Mouse (Mus musculus) heart, embryonic 16.5 days (tissue): ENCODE results near the gene Flt3. TPM values are rescaled to one million over a fixed set of nuclear protein-coding genes. Genes with fewer than 3 reads are reported as not detected.

Source experiments
- ATAC-seq: fragments of 200-750 bp; cut with Nextera tagmentation; replicated peaks from 2 replicates; pipeline ENCODE4 v1.8.0; 2017; ENCODE audit warnings: moderate number of reproducible peaks; ENCODE audit not compliant: insufficient read depth, low FRiP score; ENCODE audit errors: extremely low read depth
- H3K27ac ChIP-seq: fragments of 300-500 bp; sonication (generic); 2 replicates; pipeline ENCODE4 v1.5.1; 2014; ENCODE audit warnings: mild to moderate bottlenecking, low read length, control low read depth, moderate library complexity
- H3K27me3 ChIP-seq: fragments of 300-500 bp; sonication (generic); 2 replicates; pipeline ENCODE4 v1.6.1; 2014; ENCODE audit warnings: low read length, mixed read lengths; ENCODE audit not compliant: control insufficient read depth, insufficient read depth
- H3K36me3 ChIP-seq: fragments of 300-500 bp; sonication (generic); 2 replicates; pipeline ENCODE4 v1.6.1; 2014; ENCODE audit not compliant: control insufficient read depth, insufficient read depth
- H3K4me1 ChIP-seq: fragments of 300-500 bp; sonication (generic); 2 replicates; pipeline ENCODE4 v1.6.1; 2014; ENCODE audit warnings: low read length, mixed read lengths; ENCODE audit not compliant: control insufficient read depth, insufficient read depth
- H3K4me2 ChIP-seq: fragments of 300-500 bp; sonication (generic); 2 replicates; pipeline ENCODE4 v1.6.1; 2014; ENCODE audit warnings: low read depth, mild to moderate bottlenecking, control low read depth, low read length
- H3K4me3 ChIP-seq: fragments of 300-500 bp; sonication (generic); 2 replicates; pipeline ENCODE4 v1.5.1; 2014; ENCODE audit warnings: mild to moderate bottlenecking, control low read depth, low read length
- H3K9ac ChIP-seq: fragments of 300-500 bp; sonication (generic); 2 replicates; pipeline ENCODE4 v1.6.1; 2014; ENCODE audit warnings: low read length, control low read depth
- H3K9me3 ChIP-seq: fragments of 300-500 bp; sonication (generic); replicated peaks from 2 replicates; pipeline ENCODE4 v1.6.1; 2016; ENCODE audit warnings: low read length; ENCODE audit not compliant: control insufficient read depth
- WGBS: fragments of 180-500 bp; shearing (Covaris S2); extraction: QIAGEN DNeasy Blood & Tissue Kit; methylation state at CpG from one replicate; pipeline ENCODE4 v1.1.7; 2014; 5-methylcytosine and 5-hydroxymethylcytosine counted together
- polyA plus RNA-seq: library from polyadenylated mRNA; unstranded; fragments of >200 nt; fragmentation: Nextera tagmentation; extraction: Ambion mirVana; gene quantifications from 2 replicates; pipeline ENCODE4 v1.2.1, GENCODE M21; 2015

The Flt3 gene
- polyA plus RNA-seq, 1 experiment from 2014 or later: 0.37 TPM

DNA sequence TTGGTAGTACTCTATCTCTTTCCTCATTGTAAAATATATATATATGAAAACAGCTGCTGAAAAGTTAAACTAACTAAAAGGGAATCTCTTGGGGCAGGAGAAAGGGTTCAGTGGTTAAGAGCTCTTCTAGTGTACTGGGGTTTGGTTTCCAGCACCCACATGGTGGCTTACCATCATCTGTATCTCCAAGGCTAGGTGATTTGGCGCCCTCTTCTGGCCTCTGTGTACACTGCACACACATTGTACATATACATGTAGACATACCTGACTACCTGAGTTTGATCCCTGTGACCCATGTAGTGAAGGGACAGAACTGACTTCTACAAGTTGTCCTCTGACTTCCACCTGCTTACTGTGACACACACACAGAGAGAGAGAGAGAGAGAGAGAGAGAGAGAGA, 5.2 kb downstream of the Flt3 start:
- H3K36me3 ChIP-seq: no peaks in the 10 kb centered on the region
- ATAC-seq: no peak

DNA sequence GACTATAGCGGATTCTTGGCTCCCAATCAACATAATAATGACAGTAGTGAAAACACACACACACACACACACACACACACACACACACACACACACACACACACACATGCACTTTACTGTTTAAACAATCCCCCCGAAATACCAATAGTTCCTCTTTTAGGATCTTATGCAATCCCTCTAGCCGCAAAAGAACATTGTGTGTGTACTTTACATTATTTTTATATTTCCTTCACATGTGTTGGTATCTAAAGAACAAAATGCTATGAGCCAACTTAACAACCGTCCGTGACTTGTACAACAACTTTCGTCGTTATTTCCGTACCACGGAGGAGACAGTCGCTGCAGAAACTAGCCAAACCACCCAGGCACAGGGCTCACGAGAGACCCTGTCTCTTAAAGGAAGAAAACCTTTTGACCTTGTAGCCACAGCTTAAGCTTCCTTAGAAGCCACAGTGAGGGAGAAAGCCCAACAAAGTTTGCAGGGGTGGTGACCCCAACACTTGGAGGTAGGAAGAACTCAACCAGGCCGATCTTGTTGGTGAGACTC, 7.5 kb downstream of the Flt3 start:
- H3K4me3 ChIP-seq: no peak overlapping the region
- ATAC-seq: no peak
- no peaks in the 10 kb centered on the region for H3K4me1 ChIP-seq
- peaks cover 2% of the 10 kb centered on the region; the same call in 1 of the 2 replicates for H3K27me3 ChIP-seq
- H3K4me2 ChIP-seq: no peak overlapping the region
- no peak overlapping the region for H3K27ac ChIP-seq
- H3K36me3 ChIP-seq: no peaks in the 10 kb centered on the region
- H3K9me3 ChIP-seq: 0 out of 2 replicates have a peak, but pooled peaks cover 2% of the 10 kb centered on the region
- 68% methylated on average over 12 of the region's 12 CpGs for WGBS
- H3K9ac ChIP-seq: no peak overlapping the region

More for the DNA sequence above, 5.2 kb downstream of the Flt3 start:
- Histone ChIP-seq H3K4me1 (peaks cover 2% of the 10 kb centered on the region; the same call in 1 of the 2 replicates), H3K9ac (no peak overlapping the region), H3K9me3 (0 out of 2 replicates have a peak, but pooled peaks cover 2% of the 10 kb centered on the region), H3K27ac (no peak overlapping the region), H3K27me3 (peaks cover 24% of the 10 kb centered on the region), H3K4me2 (no peak overlapping the region), H3K4me3 (no peak overlapping the region)
- WGBS: 15% methylated on average over 1 of the region's 1 CpGs

DNA sequence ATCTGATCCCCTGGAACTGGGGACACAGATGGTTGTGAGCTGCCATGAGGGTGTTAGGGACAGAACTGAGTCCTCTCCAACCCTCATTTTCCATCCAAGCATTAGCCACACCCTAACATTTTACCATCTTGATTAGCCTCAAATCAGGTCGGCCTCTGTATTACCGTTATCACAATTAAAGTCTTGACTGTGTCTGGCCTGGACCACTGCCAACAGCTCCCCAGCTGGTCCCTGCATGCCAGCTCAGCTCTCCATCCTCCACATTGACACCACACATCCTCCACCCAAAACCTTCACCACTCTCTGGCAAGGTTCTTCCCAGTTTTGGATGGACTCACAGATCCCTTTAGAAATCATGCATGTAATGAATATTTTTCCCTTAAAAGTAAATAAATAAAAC, 9.5 kb downstream of the Flt3 start:
- WGBS: 38% methylated on average over 2 of the region's 2 CpGs

DNA sequence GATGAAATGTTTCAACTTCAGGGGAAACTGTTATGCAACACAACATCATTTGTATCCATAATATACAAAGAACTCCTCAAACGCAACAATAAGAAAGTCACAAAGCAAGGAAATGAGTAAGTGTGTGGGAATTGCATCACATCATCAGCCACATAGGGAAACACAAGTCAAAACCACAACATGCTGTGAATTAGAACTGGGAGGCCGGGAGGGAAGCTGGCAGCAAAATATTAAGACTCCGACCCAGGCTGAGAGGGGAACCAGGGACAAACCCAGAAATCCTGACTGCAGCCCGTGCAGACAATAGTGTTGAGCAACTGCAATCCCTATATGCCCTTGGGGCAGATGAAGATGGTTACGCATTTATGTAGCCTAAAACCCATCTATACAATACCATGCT, 11.2 kb downstream of the Flt3 start:
- Histone ChIP-seq H3K4me3 (no peak overlapping the region), H3K27me3 (no peaks in the 10 kb centered on the region), H3K4me2 (no peak overlapping the region), H3K27ac (no peak overlapping the region), H3K9me3 (no peaks in the 10 kb centered on the region), H3K36me3 (no peaks in the 10 kb centered on the region), H3K9ac (no peak overlapping the region), H3K4me1 (no peaks in the 10 kb centered on the region)
- 80% methylated on average over 5 of the region's 5 CpGs for WGBS
- no peak for ATAC-seq

More for the DNA sequence above, 9.5 kb downstream of the Flt3 start:
- Histone ChIP-seq H3K27me3 (no peaks in the 10 kb centered on the region), H3K36me3 (no peaks in the 10 kb centered on the region), H3K9ac (no peak overlapping the region), H3K4me1 (no peaks in the 10 kb centered on the region), H3K4me2 (no peak overlapping the region), H3K9me3 (0 out of 2 replicates have a peak, but pooled peaks cover 2% of the 10 kb centered on the region), H3K27ac (no peak overlapping the region), H3K4me3 (no peak overlapping the region)
- no peak for ATAC-seq

DNA sequence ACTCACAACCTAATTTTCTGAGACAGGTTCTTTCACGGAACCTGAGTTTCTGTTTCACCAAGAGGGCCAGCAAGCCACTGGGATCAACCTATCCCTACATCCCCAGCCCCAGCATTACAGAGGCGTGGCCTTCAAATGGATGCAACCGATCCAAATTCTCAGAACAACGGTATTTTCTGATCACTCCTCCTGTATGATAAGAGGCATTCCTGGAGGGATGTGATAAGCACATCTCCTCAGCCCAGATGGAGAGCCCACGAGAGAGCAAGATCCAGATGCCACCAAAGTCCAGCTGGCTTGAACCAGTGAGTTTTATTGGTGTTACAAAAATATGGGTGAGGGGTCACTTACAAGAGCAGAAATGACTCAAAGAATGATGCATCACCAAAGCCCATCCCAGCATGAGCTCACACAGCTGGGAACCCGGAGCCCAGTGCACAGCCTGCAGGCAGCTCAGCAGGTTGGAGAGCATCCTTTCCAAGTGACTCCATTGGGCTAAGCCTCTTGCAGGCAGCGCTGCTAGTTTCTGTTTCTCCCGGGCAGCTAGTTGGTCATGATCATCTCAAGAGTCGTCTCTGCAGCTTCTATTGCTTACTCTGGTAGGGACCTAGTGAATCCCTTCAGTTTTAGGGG, 11.8 kb downstream of the Flt3 start:
- Histone ChIP-seq H3K27me3 (no peaks in the 10 kb centered on the region), H3K9me3 (no peaks in the 10 kb centered on the region), H3K4me1 (no peaks in the 10 kb centered on the region), H3K9ac (no peak overlapping the region), H3K27ac (no peak overlapping the region), H3K4me2 (no peak overlapping the region), H3K36me3 (no peaks in the 10 kb centered on the region), H3K4me3 (no peak overlapping the region)
- WGBS: 63% methylated on average over 9 of the region's 9 CpGs
- ATAC-seq: no peak

DNA sequence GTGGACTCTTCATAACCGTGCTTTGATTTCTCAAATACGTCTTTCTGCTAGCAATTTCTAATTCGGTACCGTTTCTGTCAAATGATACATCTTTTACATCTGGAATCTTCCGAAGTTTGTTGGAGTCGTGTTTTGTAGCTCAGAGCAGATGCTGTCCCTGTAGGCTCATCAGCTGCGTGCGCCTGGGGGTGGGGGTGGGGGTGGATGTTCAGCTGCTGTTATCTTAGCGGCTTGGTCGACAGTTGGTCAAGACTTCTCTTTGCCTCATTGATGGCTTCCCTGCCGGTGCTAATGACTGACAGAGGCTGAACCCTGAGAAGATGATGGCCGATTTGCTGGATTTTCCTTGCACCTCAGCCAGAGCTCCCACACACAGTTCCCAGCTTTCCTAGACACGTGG, 13.4 kb downstream of the Flt3 start:
- Histone ChIP-seq H3K27me3 (no peaks in the 10 kb centered on the region), H3K36me3 (no peaks in the 10 kb centered on the region), H3K4me1 (no peaks in the 10 kb centered on the region), H3K27ac (no peak overlapping the region), H3K4me3 (no peak overlapping the region), H3K9ac (no peak overlapping the region), H3K4me2 (no peak overlapping the region), H3K9me3 (no peaks in the 10 kb centered on the region)
- ATAC-seq: no peak
- 71% methylated on average over 13 of the region's 13 CpGs for WGBS

DNA sequence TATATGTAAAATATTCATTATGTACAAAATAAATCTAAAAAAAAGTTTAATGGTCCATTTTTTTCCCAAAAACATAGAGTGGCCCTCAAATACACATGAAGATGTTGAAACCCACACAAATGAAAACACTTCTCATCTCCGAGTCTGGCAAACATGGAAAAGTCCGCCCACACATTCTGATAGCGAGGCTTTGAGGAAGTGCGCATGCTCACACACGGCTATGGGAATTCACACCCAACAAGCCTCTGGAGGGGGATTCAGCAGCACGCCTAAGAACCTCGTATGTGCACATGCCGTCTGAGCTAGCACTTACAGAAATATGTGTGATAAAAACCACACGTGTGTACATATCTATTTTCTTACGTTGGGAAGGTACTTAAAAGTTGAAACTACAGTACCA, 18.9 kb downstream of the Flt3 start:
- H3K4me1 ChIP-seq: no peaks in the 10 kb centered on the region
- no peak overlapping the region for H3K27ac ChIP-seq
- H3K9ac ChIP-seq: no peak overlapping the region
- WGBS: 65% methylated on average over 10 of the region's 10 CpGs
- no peak for ATAC-seq
- H3K4me2 ChIP-seq: no peak overlapping the region
- H3K4me3 ChIP-seq: no peak overlapping the region
- no peaks in the 10 kb centered on the region for H3K36me3 ChIP-seq
- H3K9me3 ChIP-seq: peaks cover 2% of the 10 kb centered on the region; the same call in 1 of the 2 replicates
- H3K27me3 ChIP-seq: no peaks in the 10 kb centered on the region

DNA sequence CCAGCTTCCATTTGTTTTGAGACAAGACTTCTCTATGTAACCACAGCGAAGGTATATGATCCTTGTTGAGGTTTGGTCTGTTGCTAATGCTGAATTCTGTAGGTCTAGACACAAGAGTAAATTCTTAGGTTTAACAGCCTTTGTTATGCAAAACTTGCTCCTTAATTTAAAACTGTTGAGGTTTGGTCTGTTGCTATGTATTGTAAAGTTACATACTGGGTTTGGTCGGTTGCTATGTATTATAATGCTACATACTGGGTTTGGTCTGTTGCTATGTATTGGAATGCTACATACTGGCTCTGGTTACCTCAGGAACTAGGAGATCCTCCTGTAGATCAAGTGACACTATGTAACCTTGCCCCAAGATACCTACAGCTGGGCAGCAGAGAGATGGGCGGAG, 20.8 kb downstream of the Flt3 start:
- no peak for ATAC-seq
- Histone ChIP-seq H3K9me3 (peaks cover 2% of the 10 kb centered on the region; the same call in 1 of the 2 replicates), H3K27ac (no peak overlapping the region), H3K4me1 (no peaks in the 10 kb centered on the region), H3K27me3 (no peaks in the 10 kb centered on the region), H3K9ac (no peak overlapping the region), H3K4me2 (no peak overlapping the region), H3K4me3 (no peak overlapping the region), H3K36me3 (no peaks in the 10 kb centered on the region)
- 67% methylated on average over 3 of the region's 3 CpGs for WGBS

DNA sequence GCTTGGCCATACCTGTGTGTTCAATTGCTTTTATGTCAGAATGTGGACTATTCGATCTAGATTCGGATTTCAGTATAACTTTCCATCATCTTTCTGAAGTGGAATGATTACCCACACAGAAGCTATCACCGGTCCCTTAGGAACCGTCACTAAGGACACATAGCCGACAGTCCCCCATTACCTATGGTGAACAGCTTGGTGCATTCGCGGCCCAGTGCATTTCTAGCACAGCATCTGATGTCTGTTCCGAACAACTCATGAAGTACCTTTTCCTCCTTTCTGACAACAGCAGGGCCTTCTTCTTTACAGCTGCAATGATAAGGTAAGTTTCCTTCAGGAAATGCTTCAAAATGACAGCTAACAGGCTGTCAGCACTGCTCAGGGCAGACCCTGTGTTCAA, 30.0 kb downstream of the Flt3 start:
- H3K4me3 ChIP-seq: no peak overlapping the region
- H3K9ac ChIP-seq: no peak overlapping the region
- no peaks in the 10 kb centered on the region for H3K9me3 ChIP-seq
- H3K4me2 ChIP-seq: no peak overlapping the region
- no peak overlapping the region for H3K27ac ChIP-seq
- ATAC-seq: no peak
- 77% methylated on average over 8 of the region's 8 CpGs for WGBS
- H3K36me3 ChIP-seq: no peaks in the 10 kb centered on the region
- H3K4me1 ChIP-seq: no peaks in the 10 kb centered on the region
- H3K27me3 ChIP-seq: no peaks in the 10 kb centered on the region
